Mouse (Mus musculus): ENCODE measurements at regions not wholly inside any gene's neighbourhood (a gene's known extent, or its start where the extent isn't known, plus 50 kb on each side); places are given as distances from the start of the nearest gene placed in this dataset.
A peak's percentile ranks its signal among the peaks of the same experiment; 100 is the strongest.

DNA sequence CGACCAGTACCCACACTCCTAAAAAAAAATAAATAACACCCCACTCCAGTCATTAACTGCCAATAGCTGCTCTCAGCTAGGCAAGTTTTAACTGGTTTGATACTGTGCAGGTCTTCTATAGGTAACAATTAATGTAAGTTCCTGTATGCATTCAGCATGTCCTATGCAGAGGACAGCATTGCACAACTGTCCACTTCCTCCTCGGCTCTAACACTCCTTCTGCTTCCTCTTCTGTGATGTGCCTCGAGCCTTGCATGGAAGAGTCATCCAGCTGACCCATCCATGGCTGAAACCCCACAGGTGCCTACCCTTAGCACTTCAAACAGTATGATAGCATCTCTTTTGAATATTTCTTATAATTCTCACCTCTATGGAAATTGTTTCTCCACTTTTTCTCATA lies 449.4 kb upstream of the Rag2 start:
- no peak for DNase-seq (ENCODE audit: low spot score in 2 of 2)

DNA sequence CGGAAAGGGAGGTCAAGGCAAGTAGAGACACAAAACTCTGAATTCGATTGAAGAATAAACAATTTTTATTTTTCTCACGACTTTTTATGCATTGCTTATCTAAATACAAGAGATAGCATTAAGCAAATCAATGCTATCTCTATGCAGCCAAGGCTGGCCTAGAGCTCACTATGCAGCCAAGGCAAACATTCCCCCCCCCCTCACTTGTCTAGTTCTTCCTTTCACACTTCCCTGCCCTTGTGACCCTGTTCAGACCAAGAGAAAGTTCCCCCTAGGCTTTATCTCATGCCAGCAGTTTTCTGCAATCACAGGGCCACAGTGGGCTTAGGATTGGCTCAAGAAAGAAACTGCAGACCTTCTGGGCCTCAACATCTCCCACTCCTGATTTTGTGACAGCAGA lies 417.9 kb upstream of the Rag2 start:
- no peak for DNase-seq (ENCODE audit: low spot score in 2 of 2)

DNA sequence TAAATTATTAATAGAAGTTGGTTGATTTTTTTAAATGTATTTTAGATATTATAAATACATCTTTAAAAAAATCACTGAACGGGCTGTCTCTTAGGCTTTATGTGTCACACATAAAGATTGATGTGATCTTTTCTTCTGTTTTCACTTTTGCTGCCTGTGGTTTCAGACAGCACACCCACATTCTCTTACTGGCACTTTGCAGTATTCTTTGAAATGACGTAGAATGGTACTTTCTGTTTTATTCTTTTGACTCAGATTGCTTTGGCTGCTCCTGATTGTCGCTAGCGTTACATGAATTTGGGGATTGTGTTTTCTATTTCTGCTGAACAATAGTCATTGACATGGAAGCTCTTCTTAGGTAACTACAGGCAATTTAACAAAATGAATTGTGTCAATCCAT lies 415.4 kb upstream of the Rag2 start:
- no peak for DNase-seq (ENCODE audit: low spot score in 2 of 2)

DNA sequence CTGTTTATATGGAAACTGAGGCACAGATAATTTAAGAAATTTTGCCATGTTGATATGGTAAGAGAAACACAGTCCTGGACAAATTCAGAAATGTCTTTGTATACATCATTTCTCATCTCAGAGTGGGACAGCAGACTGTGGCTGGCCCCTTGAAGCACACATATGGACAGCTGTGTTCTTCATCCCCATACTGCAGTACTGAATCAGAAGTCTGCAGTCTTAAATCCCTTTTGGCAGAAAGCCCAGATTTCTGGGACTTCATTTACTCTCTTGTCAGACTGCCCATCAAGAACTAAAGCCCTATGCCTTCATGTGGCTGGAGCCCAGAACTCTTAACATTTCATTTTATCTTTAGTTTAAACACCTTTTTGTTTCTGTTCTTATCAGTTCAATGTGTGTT lies 403.8 kb upstream of the Rag2 start:
- no peak for DNase-seq (ENCODE audit: low spot score in 2 of 2)

DNA sequence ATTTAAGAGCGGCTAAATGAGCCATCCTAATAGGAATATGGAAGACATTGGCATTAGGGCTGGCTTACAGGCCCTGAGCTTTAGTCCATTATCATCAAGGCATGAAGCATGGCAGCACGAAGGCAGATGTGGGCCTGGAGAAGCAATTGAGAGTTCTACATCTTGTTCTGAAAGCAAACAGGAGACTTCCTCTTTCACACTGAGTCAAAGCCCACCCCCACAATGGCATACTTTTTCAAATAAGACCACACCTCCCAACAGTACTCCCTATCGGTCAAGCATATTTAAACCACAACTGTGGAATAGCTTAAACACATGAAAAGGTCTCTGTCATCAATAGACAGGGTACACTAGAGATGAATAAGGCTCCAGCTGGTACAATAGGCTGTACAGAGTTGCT lies 381.5 kb upstream of the Rag2 start:
- no peak for DNase-seq (ENCODE audit: low spot score in 2 of 2)

DNA sequence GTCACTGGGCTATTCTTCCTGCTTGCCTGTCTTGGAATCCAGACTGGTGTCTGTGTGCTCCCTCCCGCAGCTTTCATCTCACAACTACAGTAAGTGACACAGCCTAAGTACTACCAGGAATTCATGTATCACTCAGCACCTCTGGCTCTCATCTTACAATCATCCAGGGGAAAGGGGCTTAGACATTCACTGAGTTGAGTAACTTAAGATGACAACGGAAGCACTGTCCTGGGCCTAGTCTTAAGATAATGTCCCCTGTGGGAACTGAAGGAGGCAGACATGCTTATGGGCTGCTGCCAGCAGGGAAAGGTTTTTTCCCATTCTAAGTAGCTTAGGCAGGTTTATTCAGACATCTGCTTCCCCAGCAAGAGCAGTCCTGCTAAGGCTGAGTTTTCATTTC lies 377.4 kb upstream of the Rag2 start:
- DNase-seq (ENCODE audit: low spot score in 2 of 2) = no peak

DNA sequence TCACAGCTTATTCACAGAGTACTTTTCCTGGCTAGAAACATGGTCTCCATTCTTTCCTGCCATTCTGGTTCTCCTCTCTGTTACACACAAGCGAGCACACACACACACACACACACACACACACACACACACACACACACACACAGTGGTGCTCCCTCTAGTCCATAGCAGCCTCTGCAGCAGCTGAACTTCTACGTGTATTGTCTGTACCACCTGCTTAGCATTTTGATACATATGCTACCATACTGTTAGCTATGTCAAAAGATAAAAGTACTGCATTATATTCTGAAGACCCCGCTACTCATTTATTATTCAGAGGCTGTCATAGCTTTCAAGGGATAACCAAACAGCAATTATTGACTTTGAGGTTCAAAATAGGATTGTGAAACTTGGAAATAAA lies 372.3 kb upstream of the Rag2 start:
- no peak for DNase-seq (ENCODE audit: low spot score in 2 of 2)

DNA sequence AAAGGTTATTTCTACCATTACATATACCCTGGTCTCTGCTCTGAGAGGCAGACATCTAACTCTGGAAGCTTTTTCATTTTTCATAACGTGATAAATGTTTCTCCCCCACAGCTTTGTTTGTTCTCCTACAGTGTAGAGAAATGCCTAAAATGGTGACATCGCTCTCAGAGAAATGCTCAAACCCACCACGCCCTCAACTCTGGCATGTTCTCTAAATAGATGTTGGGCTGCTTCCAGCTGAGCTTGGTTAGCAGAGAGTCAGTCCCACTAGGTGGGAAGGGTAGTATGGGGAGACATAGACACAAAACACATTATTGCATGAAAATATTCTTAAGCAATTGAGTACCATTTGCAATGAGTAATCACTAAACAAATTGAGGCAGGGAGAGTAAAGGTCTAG lies 368.1 kb upstream of the Rag2 start:
- DNase-seq (ENCODE audit: low spot score in 2 of 2) = no peak

DNA sequence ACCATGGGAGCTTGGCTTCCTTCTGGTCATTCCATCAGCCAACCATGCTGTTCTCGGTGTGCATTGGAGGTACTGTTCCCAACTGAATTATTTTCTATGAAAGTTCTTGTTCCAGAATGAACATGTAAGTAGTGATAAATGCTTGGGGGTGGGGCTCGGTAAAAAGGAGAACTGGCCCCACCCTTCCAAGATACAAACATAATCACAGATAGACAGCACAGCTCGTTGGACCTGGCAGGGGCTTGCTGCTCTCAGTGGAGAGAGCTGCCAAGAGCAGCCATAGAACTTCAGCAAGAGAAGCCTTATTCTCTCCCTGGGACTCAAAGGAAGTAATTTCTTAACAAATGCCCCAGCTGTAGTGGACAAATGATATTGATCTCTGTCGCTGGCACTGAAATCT lies 360.6 kb upstream of the Rag2 start:
- no peak for DNase-seq (ENCODE audit: low spot score in 2 of 2)

DNA sequence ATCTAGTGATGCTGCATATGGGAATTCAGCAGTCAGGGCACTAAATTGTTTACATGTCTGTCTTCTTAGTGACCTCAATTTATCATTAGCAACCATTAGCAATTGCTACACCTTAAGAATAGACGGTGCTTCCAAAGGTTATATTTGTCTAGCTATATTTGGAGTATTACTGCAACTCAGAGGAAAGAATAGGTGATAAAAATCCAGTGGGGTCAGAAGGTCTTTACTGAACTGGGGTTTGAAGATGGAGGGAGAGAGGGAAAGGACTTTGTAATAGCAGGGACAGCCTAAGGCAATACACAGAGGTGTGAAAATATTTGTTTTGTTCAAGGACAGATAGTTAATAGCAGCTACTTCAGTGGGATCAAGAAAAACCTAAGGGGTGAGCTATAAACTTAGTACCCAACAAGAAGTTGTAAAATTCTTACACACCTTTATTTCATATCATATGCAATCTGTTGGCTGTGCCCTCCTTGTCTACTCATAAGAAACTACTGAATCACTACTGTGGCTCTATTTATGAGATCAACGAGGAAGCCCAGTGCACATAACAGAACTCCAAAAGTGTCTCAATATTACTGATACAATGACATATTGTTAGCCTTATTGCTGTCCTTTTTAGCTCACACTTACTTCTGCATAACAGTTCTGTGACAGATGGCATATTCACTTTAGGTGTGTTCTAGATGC lies 357.7 kb upstream of the Rag2 start:
- DNase-seq (ENCODE audit: low spot score in 2 of 2) = no peak

DNA sequence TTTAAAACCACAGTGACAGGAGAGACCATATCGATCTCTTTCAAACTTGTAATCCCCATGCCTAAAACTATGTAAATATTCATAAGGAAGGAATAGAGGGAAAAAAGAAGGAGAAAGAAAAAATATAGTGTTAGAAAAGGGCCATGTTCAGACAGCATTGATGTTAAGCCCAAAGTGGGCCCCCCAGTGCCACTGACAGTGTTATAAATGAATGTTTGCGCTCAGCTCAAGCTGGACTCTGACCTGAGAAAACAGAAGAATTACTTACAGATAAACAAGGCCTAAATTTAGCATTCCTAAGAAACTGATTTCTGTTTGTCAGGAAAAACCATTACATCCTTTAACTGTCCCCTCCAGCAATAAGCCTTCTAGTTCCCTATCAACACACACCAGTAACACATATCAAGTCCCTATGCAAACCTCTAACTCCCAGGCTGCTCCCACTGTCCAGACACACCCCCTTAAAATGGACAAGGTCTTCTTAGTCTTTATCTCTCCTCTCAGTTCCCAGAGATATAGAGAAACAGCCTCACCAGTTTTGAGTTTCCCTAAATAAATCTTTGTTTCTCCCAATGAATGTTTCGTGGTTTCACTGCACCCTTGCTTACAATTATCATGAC lies 350.4 kb upstream of the Rag2 start:
- DNase-seq (ENCODE audit: low spot score in 2 of 2) = no peak

DNA sequence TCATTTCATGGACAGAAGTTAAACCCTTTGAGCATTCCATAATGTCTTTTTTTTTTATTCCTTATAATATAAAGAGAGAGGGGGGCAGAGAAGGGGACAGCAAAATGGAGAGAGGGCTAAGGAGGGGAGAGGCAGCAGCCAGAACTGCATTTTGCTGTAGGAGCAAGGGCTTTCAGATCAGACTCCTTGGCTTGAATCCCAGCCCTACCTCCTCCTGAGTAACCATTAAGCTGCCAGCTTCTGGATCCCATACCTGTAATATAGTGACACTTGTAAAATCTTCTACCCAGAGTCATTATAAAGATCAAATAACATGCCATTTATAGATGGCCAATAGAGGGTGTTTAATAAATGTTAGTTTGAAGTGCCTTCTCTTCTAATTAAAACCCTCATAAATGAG lies 339.6 kb upstream of the Rag2 start:
- DNase-seq (ENCODE audit: low spot score in 2 of 2) = no peak

DNA sequence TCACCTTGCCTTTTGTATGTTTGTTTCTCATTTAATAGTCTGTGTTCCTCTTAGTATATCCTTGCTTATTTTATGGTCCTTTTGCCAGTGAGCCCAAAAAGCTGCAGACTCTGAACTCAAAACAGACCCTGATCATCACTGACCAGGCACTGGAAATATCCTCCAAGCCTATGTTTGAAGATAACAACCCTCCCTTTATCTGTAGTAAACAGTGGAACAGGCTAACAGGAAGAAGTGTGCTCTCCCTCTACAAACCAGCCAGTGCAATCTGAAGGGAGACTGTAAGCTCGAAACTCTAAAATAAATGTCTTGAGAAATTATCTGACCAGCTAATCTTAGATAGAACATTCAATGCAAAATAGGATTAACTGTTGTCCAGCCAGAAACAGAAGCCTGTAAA lies 336.4 kb upstream of the Rag2 start:
- no peak for DNase-seq (ENCODE audit: low spot score in 2 of 2)

DNA sequence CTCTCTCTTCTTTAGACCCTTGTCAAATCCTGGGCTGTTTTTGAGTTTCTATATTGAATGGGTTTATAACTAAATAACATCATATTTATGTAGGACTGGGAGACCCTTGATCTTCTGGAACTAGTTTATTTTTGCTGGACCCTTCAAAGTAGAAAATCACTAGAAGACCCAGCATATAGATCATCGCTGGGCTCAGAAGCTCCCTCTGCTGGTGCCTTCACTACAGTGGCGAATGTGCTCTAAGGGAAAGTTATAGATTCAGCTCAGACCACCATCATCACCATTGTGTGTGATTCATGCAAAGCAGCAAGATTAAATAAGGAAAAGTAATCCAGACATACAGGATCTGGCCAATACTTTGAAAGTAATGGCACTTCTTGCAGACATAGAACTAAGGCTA lies 335.4 kb upstream of the Rag2 start:
- no peak for DNase-seq (ENCODE audit: low spot score in 2 of 2)

DNA sequence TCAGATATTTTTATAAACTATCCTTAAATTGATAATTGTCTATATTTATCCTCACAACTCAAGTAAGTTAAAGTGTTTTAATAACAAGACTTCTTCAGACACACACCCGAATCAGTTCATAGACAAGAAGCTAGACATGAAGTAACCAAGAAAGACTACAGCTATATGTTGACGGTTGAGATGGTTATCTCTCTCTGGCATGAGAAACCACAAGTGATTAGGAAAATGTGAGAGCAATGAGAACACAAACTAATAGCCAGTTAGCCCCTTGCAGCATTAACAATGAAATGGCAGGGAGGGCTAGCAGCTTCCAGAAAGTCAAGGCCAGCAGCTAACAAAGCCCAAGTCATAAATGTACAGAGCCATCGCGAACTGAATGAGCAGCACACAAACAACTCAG lies 333.8 kb upstream of the Rag2 start:
- no peak for DNase-seq (ENCODE audit: low spot score in 2 of 2)

DNA sequence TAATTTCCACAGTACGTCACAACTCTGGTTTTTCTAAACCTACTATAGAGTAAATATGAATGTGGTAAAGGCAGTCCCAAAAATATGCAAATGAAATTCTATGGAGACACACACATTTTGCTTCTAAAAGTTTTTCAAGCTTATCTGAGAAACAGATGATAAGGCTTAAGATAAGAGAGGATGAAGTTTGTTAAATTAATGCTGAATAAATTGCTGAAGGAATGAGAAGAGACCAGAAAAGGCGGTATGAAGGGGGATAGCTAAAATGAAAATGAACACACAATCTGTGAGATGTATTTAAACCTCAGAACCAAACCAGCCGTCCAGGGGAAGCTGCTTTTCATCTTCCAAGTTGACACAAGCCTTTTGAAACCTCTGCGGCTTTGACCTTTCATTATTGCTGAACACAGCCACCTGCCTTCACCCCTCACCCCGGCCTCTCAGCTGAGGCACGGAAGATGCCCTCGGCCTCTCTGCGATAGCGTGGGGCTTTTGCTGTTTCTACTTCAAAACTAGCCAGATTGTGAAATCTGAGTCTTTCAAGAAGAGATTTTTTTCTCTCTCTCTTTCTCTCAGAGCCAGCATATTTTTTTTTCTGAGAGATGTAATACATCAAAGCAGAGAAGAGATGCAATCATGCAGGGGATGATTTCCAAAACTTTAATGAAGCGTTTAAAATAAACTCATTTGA lies 328.7 kb upstream of the Rag2 start:
- peak in 1 of 2 experiments; percentile 11 for DNase-seq (ENCODE audit: low spot score in 2 of 2)

DNA sequence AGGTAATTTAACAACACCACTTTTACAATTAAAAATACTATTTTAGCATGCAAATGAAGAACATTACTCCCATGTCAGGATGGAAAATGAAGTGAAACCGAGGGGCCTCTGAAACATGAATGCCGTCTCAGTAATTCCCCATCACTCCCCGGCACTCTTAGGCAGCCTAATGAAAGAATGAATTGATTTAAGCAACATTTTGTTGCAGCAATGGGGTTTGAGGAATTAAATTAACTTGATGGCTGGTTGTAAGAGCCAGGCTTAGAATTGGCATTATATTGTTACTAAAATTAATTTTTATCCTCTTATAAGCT lies 328.2 kb upstream of the Rag2 start:
- DNase-seq (ENCODE audit: low spot score in 2 of 2) = no peak

DNA sequence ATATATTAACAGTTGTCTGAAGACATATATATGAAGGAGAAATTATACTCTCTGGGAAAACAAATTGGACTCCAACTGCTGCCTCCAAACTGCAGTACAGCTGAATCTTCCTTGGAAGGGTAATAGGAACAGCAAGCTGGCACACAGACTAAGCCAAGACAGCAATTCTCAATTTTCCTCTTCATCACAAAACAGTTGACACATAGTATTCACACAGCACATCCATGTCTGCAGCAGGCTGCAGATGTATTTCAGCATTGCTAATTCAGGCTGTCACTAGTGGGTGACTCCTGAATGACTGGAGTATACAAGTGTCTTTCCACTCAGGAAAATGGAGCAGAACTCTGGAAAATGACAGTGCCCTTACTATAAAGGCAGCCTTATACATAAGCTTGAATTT lies 327.7 kb upstream of the Rag2 start:
- DNase-seq (ENCODE audit: low spot score in 2 of 2) = peak; percentile 9 to 11

DNA sequence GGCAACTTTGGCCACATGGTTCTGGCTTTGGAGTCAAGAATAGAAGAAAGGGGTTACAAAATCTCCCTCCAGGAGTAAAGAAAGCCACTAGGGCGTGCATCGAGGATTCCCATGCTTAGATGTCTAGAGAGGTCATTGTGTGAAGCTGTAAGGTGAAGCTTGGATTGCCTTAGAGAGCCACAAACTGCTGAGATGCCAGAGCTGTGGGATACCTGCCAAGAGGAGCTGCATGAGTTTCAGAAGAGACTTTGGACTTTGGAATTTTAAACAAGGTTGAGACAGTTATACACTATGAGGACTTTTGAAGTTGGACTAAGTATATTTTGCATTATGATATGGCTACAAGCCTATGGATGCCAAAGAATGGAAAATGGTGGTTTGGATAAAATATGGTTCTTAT lies 325.4 kb upstream of the Rag2 start:
- DNase-seq (ENCODE audit: low spot score in 2 of 2) = no peak

DNA sequence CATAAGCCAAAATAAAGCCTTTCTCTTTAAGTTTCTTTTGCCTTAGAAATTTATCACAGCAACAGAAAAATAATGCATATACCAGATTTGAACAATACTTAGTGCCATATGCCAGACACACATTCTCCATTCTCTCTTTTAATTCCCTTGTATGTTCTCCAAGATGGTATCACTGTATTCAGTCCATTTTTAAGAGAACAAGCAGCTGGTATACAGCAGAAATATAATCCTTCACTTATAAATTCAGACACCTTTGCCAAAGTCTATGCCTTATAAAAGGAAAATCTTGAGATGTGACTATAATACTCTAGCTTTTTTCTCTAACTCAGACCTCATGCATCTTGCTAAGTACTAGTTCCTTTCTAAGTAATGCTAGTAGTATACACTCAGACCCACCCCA lies 324.4 kb upstream of the Rag2 start:
- DNase-seq (ENCODE audit: low spot score in 2 of 2) = no peak

DNA sequence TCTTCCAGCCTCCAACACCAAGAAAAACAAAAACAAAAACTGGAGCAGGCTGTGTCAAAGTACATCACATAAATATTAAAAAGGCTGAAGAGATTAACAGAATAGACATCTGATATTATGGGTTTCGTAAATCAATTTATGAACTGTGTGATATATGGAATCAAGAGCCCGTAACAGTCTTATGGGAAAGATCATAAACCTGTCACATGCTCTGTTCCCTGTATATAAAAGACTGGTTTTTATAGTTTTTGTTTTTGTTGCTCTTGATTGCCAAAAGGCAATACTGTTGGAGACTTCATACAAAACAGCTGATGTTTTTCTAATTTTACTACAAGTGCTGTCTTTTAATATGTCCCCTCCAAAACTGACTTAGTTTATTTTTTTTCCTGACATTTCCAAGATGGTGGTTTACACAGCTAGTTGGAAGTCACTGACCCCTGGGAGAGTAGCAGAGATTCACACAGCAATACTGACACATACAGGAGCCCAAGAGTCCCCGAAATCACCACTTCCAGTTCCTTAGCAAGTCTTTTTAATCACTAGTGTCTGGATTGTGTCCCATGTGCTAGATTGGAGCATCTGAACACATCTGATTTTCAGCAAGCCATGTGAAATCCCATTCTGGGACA lies 303.1 kb upstream of the Rag2 start:
- DNase-seq (ENCODE audit: low spot score in 2 of 2) = no peak

DNA sequence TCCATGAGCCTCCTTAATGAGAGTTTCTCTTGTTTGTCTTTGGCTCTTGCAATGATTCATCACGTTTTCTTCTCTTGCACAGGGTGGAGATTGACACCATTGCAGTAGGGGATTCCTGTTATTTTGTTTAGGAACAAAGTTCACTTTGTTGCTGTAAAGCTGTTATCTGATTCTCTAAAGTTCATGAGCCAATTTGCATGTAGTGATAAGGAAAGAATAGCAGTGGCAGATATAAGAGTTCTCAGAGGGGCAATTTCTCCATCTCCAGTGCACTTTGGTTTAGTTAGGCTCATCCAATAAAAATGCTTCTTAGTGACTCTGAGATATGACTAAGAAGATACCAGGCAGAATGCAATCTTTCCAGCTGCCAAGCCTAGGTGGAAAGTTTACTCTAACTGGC lies 267.8 kb upstream of the Rag2 start:
- DNase-seq (ENCODE audit: low spot score in 2 of 2) = no peak

DNA sequence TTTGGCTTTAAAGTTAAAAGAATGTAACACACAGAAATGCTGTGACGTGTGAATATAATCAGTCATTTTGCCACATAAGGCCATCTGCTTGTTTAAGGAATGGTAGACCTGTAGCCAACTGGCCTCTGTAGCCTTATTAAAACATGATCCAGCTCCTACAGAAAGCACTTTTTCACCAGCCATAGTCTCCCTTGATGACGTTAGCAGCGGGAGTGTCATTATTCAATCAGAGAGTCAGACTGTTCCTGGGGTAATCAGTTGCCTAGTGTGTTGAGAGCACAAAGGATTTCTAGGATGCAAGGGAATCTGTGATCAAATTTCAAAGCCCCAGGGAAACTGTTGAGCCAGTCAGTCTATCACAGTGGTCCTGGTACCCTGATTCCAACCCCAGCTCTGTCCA lies 260.3 kb upstream of the Rag2 start:
- DNase-seq (ENCODE audit: low spot score in 2 of 2) = no peak
